Mouse (Mus musculus) bone marrow macrophage, adult 2 months (primary cell): ENCODE measurements around the gene Pld3.

Experiments
- CTCF ChIP-seq: IDR thresholded peaks from 2 replicates; pipeline ENCODE4 v1.5.1; 2012; ENCODE audit warnings: low read depth, mild to moderate bottlenecking, low read length, moderate library complexity
- POLR2A ChIP-seq: IDR thresholded peaks from 2 replicates; pipeline ENCODE4 v1.6.1; 2012; ENCODE audit warnings: mild to moderate bottlenecking, low read depth, low read length, borderline replicate concordance

- TF ChIP-seq CTCF (no peak), POLR2A (no peak)
Measured at GRCm38 (mm10) chr7:27587741-27588140, 34.7 kb upstream of the Pld3 start.
